Comparison of ENCODE assay signal across 21 mouse cellular contexts in genomic region chr6:15029446-15030125, GRCm38 (mm10).
DNase-seq lines count a peak whose midpoint lies in the region; ATAC-seq and TF ChIP-seq lines count a peak whose summit lies in the region.
"Had no signal": no experiment of that assay in that cellular context is flagged by ENCODE, and none has a peak within 500 bp of the region (broad histone marks: within the 10 kb centered on the region; RNA-seq: fewer than 3 reads in every experiment).

No protein-coding gene starts in this region.

- no peak for TF ChIP-seq RAD21 in MEL (IDR thresholded peaks at IDR 0.05; ENCODE audit: low read depth, low read length)

- TF ChIP-seq EP300 in MEL (IDR thresholded peaks at IDR 0.05; ENCODE audit: low read depth in 1 of 2, low read length in 2 of 2), result peak in 1 of 2 experiments; percentile 23; a peak in 2 of 4 replicates

- 48% methylated on average over 7 of the region's 7 CpGs for whole genome bisulfite sequencing in liver, embryonic 11.5 days
- 30% methylated on average over 7 of the region's 7 CpGs for WGBS in liver, embryonic 15.5 days (ENCODE audit: insufficient replicate concordance)
- WGBS in forebrain, postnatal 0 days, result 76% methylated on average over 7 of the region's 7 CpGs

- H3K27ac ChIP-seq in MEL (ENCODE audit: control insufficient read depth, low read depth, low read length), result no peak overlapping the region
- H3K27ac ChIP-seq in liver, embryonic 11.5 days (ENCODE audit: low read depth, low read length), result no peak overlapping the region
- H3K27ac ChIP-seq in liver, embryonic 15.5 days (replicated peaks), result no peak overlapping the region; the same call in 1 of the 2 replicates
- no peak overlapping the region for H3K27ac ChIP-seq in forebrain, postnatal 0 days (ENCODE audit: low read depth, low read length)
- H3K27ac ChIP-seq: forebrain, embryonic 13.5 days; heart, adult 2 months; heart, embryonic 15.5 days; hindbrain, embryonic 10.5 days; hindbrain, embryonic 15.5 days had no signal

- no peak overlapping the region for H3K4me3 ChIP-seq in MEL (ENCODE audit: control insufficient read depth in 1 of 2, insufficient read depth in 1 of 2, low read depth in 2 of 2, low read length in 2 of 2)
- H3K4me3 ChIP-seq in liver, embryonic 11.5 days (ENCODE audit: low read depth, low read length), result no peak overlapping the region
- H3K4me3 ChIP-seq in liver, embryonic 15.5 days (replicated peaks), result no peak overlapping the region
- H3K4me3 ChIP-seq in forebrain, postnatal 0 days (ENCODE audit: low read depth, low read length), result no peak overlapping the region
- H3K4me3 ChIP-seq: forebrain, embryonic 13.5 days; heart, adult 2 months; heart, embryonic 15.5 days; hindbrain, embryonic 10.5 days; hindbrain, embryonic 15.5 days had no signal

- H3K9me3 ChIP-seq in MEL (replicated peaks; ENCODE audit: insufficient read depth, low read length), result no peaks in the 10 kb centered on the region
- no peaks in the 10 kb centered on the region for H3K9me3 ChIP-seq in liver, embryonic 11.5 days (ENCODE audit: control insufficient read depth, low read length)
- no peaks in the 10 kb centered on the region for H3K9me3 ChIP-seq in liver, embryonic 15.5 days (replicated peaks)
- H3K9me3 ChIP-seq in forebrain, postnatal 0 days (ENCODE audit: low read length), result no peaks in the 10 kb centered on the region
- H3K9me3 ChIP-seq: forebrain, embryonic 13.5 days; heart, embryonic 15.5 days; hindbrain, embryonic 10.5 days; hindbrain, embryonic 15.5 days had no signal

- H3K4me1 ChIP-seq in MEL (ENCODE audit: control insufficient read depth in 1 of 2, insufficient read depth in 2 of 2, low read length in 2 of 2), result no peaks in the 10 kb centered on the region
- no peaks in the 10 kb centered on the region for H3K4me1 ChIP-seq in liver, embryonic 11.5 days (replicated peaks; ENCODE audit: control insufficient read depth, insufficient read depth, low read length)
- peaks cover 6% of the 10 kb centered on the region for H3K4me1 ChIP-seq in liver, embryonic 15.5 days (replicated peaks)
- no peaks in the 10 kb centered on the region for H3K4me1 ChIP-seq in forebrain, postnatal 0 days (ENCODE audit: insufficient read depth)
- H3K4me1 ChIP-seq: forebrain, embryonic 13.5 days; heart, embryonic 15.5 days; hindbrain, embryonic 10.5 days; hindbrain, embryonic 15.5 days had no signal

- no peaks in the 10 kb centered on the region for H3K79me2 ChIP-seq in MEL (ENCODE audit: control insufficient read depth, insufficient read depth, low read length, poor library complexity)

- ATAC-seq in liver, embryonic 11.5 days (replicated peaks; ENCODE audit: low FRiP score), result peak; percentile 91
- peak; percentile 93 for ATAC-seq in liver, embryonic 15.5 days (ENCODE audit: insufficient read depth)
- ATAC-seq in forebrain, postnatal 0 days, result no peak
- ATAC-seq: forebrain, embryonic 13.5 days; intestine, embryonic 16.5 days had no signal

- H3K27me3 ChIP-seq in MEL (ENCODE audit: control insufficient read depth in 1 of 2, insufficient read depth in 2 of 2, low read length in 2 of 2), result no peaks in the 10 kb centered on the region
- no peaks in the 10 kb centered on the region for H3K27me3 ChIP-seq in liver, embryonic 11.5 days (replicated peaks; ENCODE audit: control insufficient read depth, insufficient read depth, low read length)
- H3K27me3 ChIP-seq in liver, embryonic 15.5 days, result no peaks in the 10 kb centered on the region
- H3K27me3 ChIP-seq in forebrain, postnatal 0 days (ENCODE audit: insufficient read depth, low read length), result no peaks in the 10 kb centered on the region
- H3K27me3 ChIP-seq: CH12.LX; forebrain, embryonic 13.5 days; heart, embryonic 15.5 days; hindbrain, embryonic 15.5 days had no signal

- DNase-seq in MEL (ENCODE audit: low read depth, low spot score), result peak; percentile 39
- peak; percentile 8 for DNase-seq in c-Kit-positive CD71-negative TER-119-negative erythroid progenitor cells, embryonic 14.5 days (ENCODE audit: low read depth)
- DNase-seq in liver, embryonic 11.5 days (ENCODE audit: low spot score), result no peak
- DNase-seq in layer of hippocampus, postnatal 14 days (ENCODE audit: low spot score in 2 of 2), result no peak
- DNase-seq in forebrain, postnatal 0 days, result no peak
- DNase-seq in cerebellum, postnatal 25 days, result no peak
- no peak for DNase-seq in right cerebral cortex, postnatal 4 days
- DNase-seq: adrenal gland, postnatal 10 days; cerebellum, adult 11 months; cerebellum, adult 8-10 months; cerebellum, postnatal 36 days; heart, adult 2 months; heart, postnatal 14 days had no signal

- no peak overlapping the region for H3K4me2 ChIP-seq in liver, embryonic 11.5 days
- peak overlapping the region; percentile 4; the same call in 1 of the 2 replicates for H3K4me2 ChIP-seq in liver, embryonic 15.5 days
- H3K4me2 ChIP-seq in forebrain, postnatal 0 days (ENCODE audit: low read depth), result no peak overlapping the region
- H3K4me2 ChIP-seq: forebrain, embryonic 13.5 days; heart, embryonic 11.5 days; heart, embryonic 15.5 days; hindbrain, embryonic 15.5 days had no signal

- no peaks in the 10 kb centered on the region for H3K36me3 ChIP-seq in MEL (ENCODE audit: control insufficient read depth in 1 of 2, insufficient read depth in 2 of 2, low read length in 2 of 2)
- no peaks in the 10 kb centered on the region for H3K36me3 ChIP-seq in liver, embryonic 11.5 days (ENCODE audit: control insufficient read depth, insufficient read depth, low read length)
- no peaks in the 10 kb centered on the region for H3K36me3 ChIP-seq in liver, embryonic 15.5 days (replicated peaks)
- no peaks in the 10 kb centered on the region for H3K36me3 ChIP-seq in forebrain, postnatal 0 days (ENCODE audit: insufficient read depth)
- H3K36me3 ChIP-seq: heart, embryonic 15.5 days; hindbrain, embryonic 10.5 days; hindbrain, embryonic 15.5 days had no signal

- TF ChIP-seq POLR2A in MEL (IDR thresholded peaks at IDR 0.05; ENCODE audit: control insufficient read depth in 1 of 2, insufficient read depth in 1 of 2, low read depth in 1 of 2, low read length in 2 of 2, poor library complexity in 1 of 2), result no peak

- no peak overlapping the region for H3K9ac ChIP-seq in MEL (ENCODE audit: control insufficient read depth, low read depth, low read length, poor library complexity, severe bottlenecking)
- H3K9ac ChIP-seq in liver, embryonic 11.5 days (ENCODE audit: low read depth, low read length), result no peak overlapping the region
- H3K9ac ChIP-seq in liver, embryonic 15.5 days, result no peak overlapping the region
- H3K9ac ChIP-seq in forebrain, postnatal 0 days, result no peak overlapping the region
- H3K9ac ChIP-seq: forebrain, embryonic 13.5 days; heart, embryonic 15.5 days; hindbrain, embryonic 15.5 days had no signal

- no peak for TF ChIP-seq CTCF in MEL (IDR thresholded peaks at IDR 0.05 in 2 of 3, conservative IDR thresholded peaks at IDR 0.05 in 1 of 3; ENCODE audit: control insufficient read depth in 1 of 3, insufficient read depth in 1 of 3, low read depth in 2 of 3, low read length in 3 of 3, poor library complexity in 1 of 3, severe bottlenecking in 1 of 3)
- TF ChIP-seq CTCF in forebrain, postnatal 0 days (IDR thresholded peaks at IDR 0.05; ENCODE audit: low read depth), result no peak

TF ChIP-seq in MEL, 35 proteins besides CTCF, POLR2A, EP300 and RAD21:
- TF ChIP-seq TCF12 (IDR thresholded peaks at IDR 0.05; ENCODE audit: low read depth, low read length) (peak; percentile 20; the same call in 1 of the 2 replicates), ZKSCAN1 (IDR thresholded peaks at IDR 0.05; ENCODE audit: low read depth, low read length) (no peak), MAZ (IDR thresholded peaks at IDR 0.05; ENCODE audit: low read depth, low read length) (no peak), NRF1 (IDR thresholded peaks at IDR 0.05; ENCODE audit: insufficient read depth, low read depth, low read length, poor library complexity, severe bottlenecking) (no peak), GATA1 (IDR thresholded peaks at IDR 0.05; ENCODE audit: low read depth, low read length) (peak; percentile 42; the same call in 1 of the 2 replicates), ZMIZ1 (IDR thresholded peaks at IDR 0.05; ENCODE audit: low read depth, low read length) (no peak)

Comparison
In these comparisons a context has a peak if more than half of its experiments do, and no peak if none do; other contexts are left out.
1. DNase-seq: peak in MEL (single experiment) and c-Kit-positive CD71-negative TER-119-negative erythroid progenitor cells, embryonic 14.5 days (single experiment); none in liver, embryonic 11.5 days (single experiment), layer of hippocampus, postnatal 14 days (0 of 2), forebrain, postnatal 0 days (single experiment), cerebellum, postnatal 25 days (0 of 2) and right cerebral cortex, postnatal 4 days (single experiment).